Mouse (Mus musculus): Measurements from ENCODE around the gene Ccr5. TPM values are rescaled to one million over a fixed set of nuclear protein-coding genes. Genes with fewer than 3 reads are reported as not detected.

The Ccr5 gene
- 6.1 to 9.1 TPM (median 8.4 TPM) in 4 replicates for total RNA-seq (2023; ENCODE audit: inconsistent age)

DNA sequence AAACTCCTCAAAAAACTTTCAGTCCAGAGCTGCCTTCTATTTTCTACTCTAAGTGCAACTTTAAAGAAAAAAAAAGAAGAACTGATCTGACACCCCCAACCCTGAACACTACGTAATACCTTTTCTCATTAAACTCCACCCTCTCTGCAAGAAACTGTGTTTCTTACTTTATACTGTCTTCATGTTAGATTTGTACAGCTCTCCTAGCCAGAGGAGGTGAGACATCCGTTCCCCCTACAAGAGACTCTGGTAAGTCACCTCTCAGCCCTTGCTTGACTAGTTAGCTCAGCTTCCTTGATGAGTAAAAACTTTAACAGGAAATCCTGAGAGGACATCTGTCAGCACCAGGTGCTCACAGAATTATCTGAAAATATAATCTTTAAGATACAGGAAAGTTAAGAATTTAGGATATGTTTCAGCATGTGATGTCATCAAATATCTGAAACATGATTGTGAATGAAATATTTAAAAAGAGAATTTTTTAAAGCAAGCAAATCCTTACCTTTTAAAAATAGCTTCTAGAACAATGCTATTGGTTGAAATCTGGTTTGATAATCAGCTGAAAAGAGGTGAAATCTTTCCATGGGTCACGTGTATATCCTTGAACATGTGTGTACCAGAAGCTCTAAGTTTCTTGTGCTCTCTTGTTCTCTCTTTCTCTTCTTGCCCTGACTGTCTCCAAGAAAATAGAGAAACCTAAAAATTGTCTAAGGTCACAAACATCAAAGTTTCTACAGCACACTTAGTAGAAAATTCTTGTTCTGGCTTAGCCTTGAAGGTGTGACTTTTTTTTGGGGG, at the start of gene Ccr5:
Gene Ccr5, plus strand, starts transcription at position 157 of the 798 bp plus-strand sequence.

GRCm38 (mm10) chr9:124101723-124102122, 19.6 kb upstream of the Ccr5 start, which contains the start of gene Ccr2:
TSS of gene Ccr2 (plus strand) at chr9:124101950.

Other genes starting within 250 kb of the Ccr5 start
- 1.6 to 2.8 TPM (median 2.3 TPM) in 4 replicates for gene Ccr1, start 152.9 kb upstream of the Ccr5 start, total RNA-seq (2023; ENCODE audit: inconsistent age)
- not detected in 4 replicates for gene Ccr1l1, start 143.1 kb upstream of the Ccr5 start, total RNA-seq (2023; ENCODE audit: inconsistent age)
- 0.74 to 1.6 TPM (median 1.0 TPM) in 4 replicates for gene Ccr3, start 99.6 kb upstream of the Ccr5 start, total RNA-seq (2023; ENCODE audit: inconsistent age)
- 0.22 to 0.57 TPM (median 0.42 TPM) in 4 replicates for gene Ccr2, start 19.6 kb upstream of the Ccr5 start, total RNA-seq (2023; ENCODE audit: inconsistent age)
- gene 2010315B03Rik, start 191.2 kb downstream of the Ccr5 start, total RNA-seq (2023; ENCODE audit: inconsistent age): 23.3 to 26.5 TPM (median 24.4 TPM) in 4 replicates